In genomic region chr15:84975729-84976128, GRCm38 (mm10) we compare ENCODE assay signal across 11 mouse cellular contexts. TPM values are rescaled to one million over a fixed set of nuclear protein-coding genes. Genes with fewer than 3 reads are reported as not detected.
A peak's percentile ranks its signal among the peaks of the same experiment; 100 is the strongest.
DNase-seq lines count a peak whose midpoint lies in the region; ATAC-seq and TF ChIP-seq lines count a peak whose summit lies in the region.
"Had no signal": no experiment of that assay in that cellular context is flagged by ENCODE, and none has a peak within 500 bp of the region (broad histone marks: within the 10 kb centered on the region; RNA-seq: fewer than 3 reads in every experiment).

No protein-coding gene starts in this region.

- H3K36me3 ChIP-seq in stomach, postnatal 0 days (ENCODE audit: control insufficient read depth, insufficient read depth, low read length), result no peaks in the 10 kb centered on the region
- H3K36me3 ChIP-seq: lung, embryonic 15.5 days had no signal

- ATAC-seq in stomach, postnatal 0 days (ENCODE audit: low FRiP score, low TSS enrichment), result peak; percentile 58

- H3K4me2 ChIP-seq in stomach, postnatal 0 days (replicated peaks; ENCODE audit: low read depth), result no peak overlapping the region
- H3K4me2 ChIP-seq: lung, embryonic 15.5 days had no signal

- H3K4me1 ChIP-seq in stomach, postnatal 0 days (replicated peaks; ENCODE audit: control insufficient read depth, insufficient read depth), result no peaks in the 10 kb centered on the region
- H3K4me1 ChIP-seq: lung, embryonic 15.5 days had no signal

- H3K27me3 ChIP-seq in stomach, postnatal 0 days (ENCODE audit: control insufficient read depth, insufficient read depth, low read length), result no peaks in the 10 kb centered on the region
- H3K27me3 ChIP-seq: lung, embryonic 15.5 days had no signal

- no peak overlapping the region for H3K9ac ChIP-seq in stomach, postnatal 0 days (ENCODE audit: low read length)
- H3K9ac ChIP-seq: lung, embryonic 15.5 days had no signal

- WGBS in stomach, postnatal 0 days, result 21% methylated on average over 4 of the region's 4 CpGs

- H3K27ac ChIP-seq in stomach, postnatal 0 days (replicated peaks), result no peak overlapping the region
- H3K27ac ChIP-seq: lung, embryonic 15.5 days had no signal

- intact Hi-C loops in heart, postnatal 25 days (cut with DNase I), result no loop called here

- no peak overlapping the region for H3K4me3 ChIP-seq in stomach, postnatal 0 days (ENCODE audit: low read depth, low read length)
- H3K4me3 ChIP-seq: lung, embryonic 15.5 days had no signal

- no peaks in the 10 kb centered on the region for H3K9me3 ChIP-seq in stomach, postnatal 0 days (ENCODE audit: control insufficient read depth, low read length)
- H3K9me3 ChIP-seq: lung, embryonic 15.5 days had no signal

- TF ChIP-seq CTCF in stomach, postnatal 0 days (IDR thresholded peaks at IDR 0.05; ENCODE audit: low read depth), result no peak

- DNase-seq in heart, adult 11 months, result peak; percentile 92
- no peak for DNase-seq in heart, postnatal 25 days (ENCODE audit: low spot score)
- peak; percentile 48 for DNase-seq in urinary bladder, postnatal 14 days (ENCODE audit: low spot score)
- no peak for DNase-seq in urinary bladder, postnatal 10 days (ENCODE audit: low spot score)
- peak; percentile 54 to 75 for DNase-seq in kidney, postnatal 25 days
- DNase-seq in stomach, postnatal 0 days (ENCODE audit: low spot score), result peak; percentile 38
- no peak for DNase-seq in cerebellum, postnatal 36 days
- no peak for DNase-seq in spleen, postnatal 36 days (ENCODE audit: low spot score in 2 of 2)

- TF ChIP-seq EP300 in stomach, postnatal 0 days (optimal IDR thresholded peaks at IDR 0.05), result no peak

RNA-seq across cellular contexts. Expression of gene 5031439G07Rik, which starts 12.6 kb away (rescaled TPM):
- 10 to 100 TPM; 20.5 to 21.3 TPM for total RNA-seq in heart, postnatal 25 days (2021)
- polyA plus RNA-seq in stomach, postnatal 0 days (2015; fragmentation: Nextera tagmentation; extraction: Ambion mirVana), result 6.6 and 14.7 TPM in 2 replicates

RNA-seq across cellular contexts. Expression of gene Upk3a, which starts 41.2 kb away (rescaled TPM):
- total RNA-seq in heart, postnatal 25 days (2021), result not detected
- 5.7 and 7.0 TPM in 2 replicates for polyA plus RNA-seq in stomach, postnatal 0 days (2015; fragmentation: Nextera tagmentation; extraction: Ambion mirVana)
- total RNA-seq: common myeloid progenitor, adult 5-6 weeks; heart, postnatal 14 days had no signal

RNA-seq across cellular contexts. Expression of gene Nup50, which starts 52.5 kb away (rescaled TPM):
- total RNA-seq in heart, postnatal 25 days (2021), result 10 to 100 TPM; 14.6 to 17.5 TPM
- 17.6 and 17.7 TPM in 2 replicates for polyA plus RNA-seq in stomach, postnatal 0 days (2015; fragmentation: Nextera tagmentation; extraction: Ambion mirVana)

RNA-seq across cellular contexts. Expression of gene Fam118a, which starts 53.0 kb away (rescaled TPM):
- 1 to 10 TPM; 5.8 to 6.4 TPM for total RNA-seq in heart, postnatal 25 days (2021)
- polyA plus RNA-seq in stomach, postnatal 0 days (2015; fragmentation: Nextera tagmentation; extraction: Ambion mirVana), result 18.3 and 20.1 TPM in 2 replicates

RNA-seq across cellular contexts. Expression of gene Gm29666, which starts 55.9 kb away (rescaled TPM):
- under 1 TPM; 0.22 to 0.23 TPM for total RNA-seq in heart, postnatal 25 days (2021)
- 0.13 and 0.15 TPM in 2 replicates for polyA plus RNA-seq in stomach, postnatal 0 days (2015; fragmentation: Nextera tagmentation; extraction: Ambion mirVana)

Comparison
In these comparisons a context has a peak if more than half of its experiments do, and no peak if none do; other contexts are left out.
1. DNase-seq: peak in heart, adult 11 months (single experiment), urinary bladder, postnatal 14 days (single experiment), kidney, postnatal 25 days (2 of 2) and stomach, postnatal 0 days (single experiment); none in heart, postnatal 25 days (single experiment), urinary bladder, postnatal 10 days (single experiment), cerebellum, postnatal 36 days (0 of 2) and spleen, postnatal 36 days (0 of 2).